Mouse (Mus musculus) stomach, embryonic 16.5 days (tissue): ENCODE data around the gene Nr1h2. TPM values are rescaled to one million over a fixed set of nuclear protein-coding genes. Genes with fewer than 3 reads are reported as not detected.

Experiments used
- ATAC-seq: fragments of 200-750 bp; cut with Nextera tagmentation; 2 replicates; pipeline ENCODE4 v1.8.0; 2017; ENCODE audit warnings: moderate number of reproducible peaks, moderate TSS enrichment; ENCODE audit not compliant: insufficient read depth, low FRiP score
- H3K27ac ChIP-seq: fragments of 300-500 bp; sonication (generic); 2 replicates; pipeline ENCODE4 v1.5.1; 2014; ENCODE audit warnings: low read length
- H3K27me3 ChIP-seq: fragments of 300-500 bp; sonication (generic); 2 replicates; pipeline ENCODE4 v1.6.1; 2014; ENCODE audit warnings: low read length, control low read depth, mixed read lengths; ENCODE audit not compliant: control insufficient read depth, insufficient read depth
- H3K36me3 ChIP-seq: fragments of 300-500 bp; sonication (generic); 2 replicates; pipeline ENCODE4 v1.6.1; 2014; ENCODE audit warnings: low read length; ENCODE audit not compliant: control insufficient read depth, insufficient read depth
- H3K4me1 ChIP-seq: fragments of 300-500 bp; sonication (generic); 2 replicates; pipeline ENCODE4 v1.6.1; 2014; ENCODE audit warnings: low read length, control low read depth, mixed read lengths; ENCODE audit not compliant: control insufficient read depth, insufficient read depth
- H3K4me2 ChIP-seq: fragments of 300-500 bp; sonication (generic); 2 replicates; pipeline ENCODE4 v1.6.1; 2014; ENCODE audit warnings: low read depth, low read length, mixed read lengths
- H3K4me3 ChIP-seq: fragments of 300-500 bp; sonication (generic); replicated peaks from 2 replicates; pipeline ENCODE4 v1.5.1; 2014; ENCODE audit warnings: mild to moderate bottlenecking, low read length
- H3K9ac ChIP-seq: fragments of 300-500 bp; sonication (generic); 2 replicates; pipeline ENCODE4 v1.6.1; 2014; ENCODE audit warnings: low read length
- H3K9me3 ChIP-seq: fragments of 300-500 bp; sonication (generic); replicated peaks from 2 replicates; pipeline ENCODE4 v1.6.1; 2016; ENCODE audit warnings: low read length, control low read depth; ENCODE audit not compliant: control insufficient read depth
- WGBS: fragments of 180-500 bp; shearing (Covaris S2); extraction: QIAGEN DNeasy Blood & Tissue Kit; methylation state at CpG from one replicate; pipeline ENCODE4 v1.1.7; 2014; 5-methylcytosine and 5-hydroxymethylcytosine counted together
- polyA plus RNA-seq: library from polyadenylated mRNA; unstranded; fragments of >200 nt; fragmentation: Nextera tagmentation; extraction: Ambion mirVana; gene quantifications from 2 replicates; pipeline ENCODE4 v1.2.1, GENCODE M21; 2015

Nr1h2 gene
- polyA plus RNA-seq, 1 experiment from 2014 or later, result 62.0 TPM

DNA sequence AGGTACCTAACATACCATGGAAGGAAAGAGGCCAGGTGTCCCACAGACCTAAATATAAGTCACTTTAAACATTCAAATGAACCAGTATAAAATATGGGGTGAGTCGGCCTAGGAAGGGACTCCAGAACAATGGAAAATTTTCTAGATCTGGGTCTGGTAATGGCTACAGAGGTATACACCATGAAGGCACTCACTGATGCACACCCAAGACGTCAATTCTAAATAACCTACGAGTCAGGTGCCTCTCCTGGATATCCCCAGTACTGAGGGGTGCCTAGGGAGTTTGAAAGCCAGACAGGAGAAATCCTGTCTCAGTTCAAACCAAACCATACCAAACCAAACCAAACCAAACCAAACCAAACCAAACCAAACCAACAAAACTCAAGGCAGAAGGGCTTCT, 23.2 kb downstream of the Nr1h2 start:
- WGBS, result 79% methylated on average over 3 of the region's 3 CpGs
- Histone ChIP-seq H3K36me3 (peaks cover 4% of the 10 kb centered on the region; the same call in 1 of the 2 replicates), H3K4me2 (no peak overlapping the region), H3K4me1 (peaks cover 2% of the 10 kb centered on the region; the same call in 1 of the 2 replicates), H3K27me3 (no peaks in the 10 kb centered on the region), H3K9ac (no peak overlapping the region), H3K27ac (no peak overlapping the region), H3K4me3 (no peak overlapping the region), H3K9me3 (no peaks in the 10 kb centered on the region)
- no peak for ATAC-seq

DNA sequence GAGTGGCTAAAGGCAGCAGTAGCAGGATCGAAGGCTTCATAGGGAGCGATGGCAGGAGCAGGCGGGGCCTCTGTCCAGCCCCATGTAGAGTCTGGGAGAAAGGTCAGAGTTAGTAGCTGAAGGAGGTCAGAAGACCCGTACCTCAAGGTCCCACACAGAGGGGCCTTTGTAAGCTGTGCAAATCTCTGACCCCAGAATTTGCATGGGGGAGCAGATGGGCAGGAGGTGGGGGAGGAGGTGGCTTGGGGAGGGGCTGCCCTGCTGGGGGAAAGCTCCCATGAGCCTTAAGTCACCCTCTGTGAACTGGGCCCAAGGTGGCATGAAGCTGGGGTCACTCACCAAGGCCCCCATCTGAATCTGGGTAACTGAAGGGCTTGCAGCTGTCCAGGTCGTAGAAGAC, 24.2 kb downstream of the Nr1h2 start:
- no peak for ATAC-seq
- peaks cover 10% of the 10 kb centered on the region; the same call in 1 of the 2 replicates for H3K4me1 ChIP-seq
- peaks cover 4% of the 10 kb centered on the region; the same call in 1 of the 2 replicates for H3K36me3 ChIP-seq
- H3K9me3 ChIP-seq, result no peaks in the 10 kb centered on the region
- H3K4me2 ChIP-seq, result no peak overlapping the region
- H3K4me3 ChIP-seq, result no peak overlapping the region
- no peak overlapping the region for H3K9ac ChIP-seq
- 71% methylated on average over 5 of the region's 5 CpGs for WGBS
- H3K27me3 ChIP-seq, result no peaks in the 10 kb centered on the region; the same call in 1 of the 2 replicates
- no peak overlapping the region for H3K27ac ChIP-seq

DNA sequence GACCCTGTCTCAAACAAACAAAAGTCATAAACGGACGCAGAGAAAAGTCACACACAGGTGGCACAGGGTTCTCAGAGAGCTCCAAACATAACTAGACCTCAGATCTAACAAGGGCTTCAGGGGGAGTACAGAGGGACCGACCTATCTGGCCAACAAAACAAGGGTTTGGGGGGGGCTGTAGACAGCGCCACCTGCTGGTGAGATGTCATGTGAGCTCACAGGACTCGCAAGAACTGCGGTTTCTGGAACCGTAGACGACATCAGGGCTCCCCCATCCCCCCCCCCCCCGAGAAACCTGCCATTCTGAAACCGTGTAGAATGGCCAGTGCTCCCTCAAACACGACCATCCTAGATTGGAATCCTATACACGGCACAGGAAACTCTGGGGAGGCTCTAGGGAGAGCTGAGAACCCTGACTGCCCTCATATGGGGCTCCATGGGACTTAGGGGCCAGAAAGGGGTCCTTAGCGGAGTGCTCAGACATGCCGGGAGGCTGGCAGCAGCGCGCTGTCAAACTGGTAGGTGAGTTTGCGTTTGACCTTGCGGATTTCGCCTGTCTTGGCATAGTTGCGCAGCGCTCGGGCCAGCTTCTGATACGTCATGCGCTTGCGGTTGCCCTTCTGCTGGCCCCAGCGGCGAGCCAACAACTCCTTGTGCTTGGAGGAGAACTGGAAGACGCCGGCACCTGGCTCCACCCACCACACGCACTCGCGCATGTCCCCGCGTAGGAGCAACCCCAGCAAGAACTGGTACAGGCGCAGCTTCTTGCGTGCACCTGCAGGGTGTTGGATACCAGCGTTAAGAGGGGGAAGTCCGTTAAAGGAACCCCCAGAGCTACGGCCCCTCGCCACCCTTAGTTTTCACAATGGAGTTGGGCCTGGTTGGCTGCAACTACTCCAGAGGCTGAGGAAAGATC, 26.0 kb downstream of the Nr1h2 start:
- Histone ChIP-seq H3K4me3 (peak overlapping the region; percentile 36), H3K27me3 (no peaks in the 10 kb centered on the region; the same call in none of the 2 replicates), H3K9ac (peak overlapping the region; percentile 48), H3K4me2 (peak overlapping the region; percentile 65), H3K27ac (no peak overlapping the region), H3K9me3 (no peaks in the 10 kb centered on the region), H3K36me3 (no peaks in the 10 kb centered on the region; the same call in 1 of the 2 replicates), H3K4me1 (peaks cover 10% of the 10 kb centered on the region; the same call in 1 of the 2 replicates)
- 6% methylated on average over 40 of the region's 40 CpGs for WGBS
- 0 out of 2 replicates have a peak, but pooled peaks have one; percentile 9 for ATAC-seq

DNA sequence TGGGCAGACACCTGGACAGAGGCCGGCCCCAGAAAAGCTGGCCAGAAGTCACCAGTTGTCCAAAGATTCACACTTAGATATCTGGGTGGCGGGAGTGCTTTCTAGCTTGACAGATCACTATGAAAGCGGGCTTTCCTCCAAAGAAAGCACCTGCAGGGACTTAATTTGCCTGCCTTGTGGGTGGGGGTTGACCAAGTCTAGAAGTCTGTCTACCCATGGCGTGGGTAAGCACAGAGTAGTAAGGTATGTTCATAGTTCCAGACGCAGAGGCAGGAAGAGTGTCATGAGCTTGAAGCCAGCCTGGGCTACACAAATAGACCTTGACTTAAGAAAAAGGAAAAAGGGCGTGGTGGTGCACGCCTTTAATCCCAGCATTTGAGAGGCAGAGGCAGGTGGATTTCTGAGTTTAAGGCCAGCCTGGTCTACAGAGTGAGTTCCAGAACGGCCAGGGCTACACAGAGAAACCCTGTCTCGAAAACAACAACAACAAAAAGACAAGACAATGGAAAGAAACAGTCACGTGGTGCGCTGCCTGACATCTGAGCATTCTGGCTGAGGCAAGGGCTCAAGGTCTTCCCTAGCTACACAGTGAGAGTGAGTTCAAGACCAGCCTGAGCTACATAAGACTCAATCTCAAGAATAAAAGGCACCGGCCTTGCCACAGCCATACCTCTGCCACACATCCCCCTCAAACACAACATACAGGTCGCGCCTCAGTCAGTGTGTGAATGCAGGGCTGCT, 27.2 kb downstream of the Nr1h2 start:
- H3K4me3 ChIP-seq, result no peak overlapping the region
- H3K4me2 ChIP-seq, result no peak overlapping the region
- 87% methylated on average over 14 of the region's 14 CpGs for WGBS
- H3K36me3 ChIP-seq, result no peaks in the 10 kb centered on the region
- peaks cover 10% of the 10 kb centered on the region; the same call in 1 of the 2 replicates for H3K4me1 ChIP-seq
- no peak overlapping the region for H3K27ac ChIP-seq
- H3K27me3 ChIP-seq, result peaks cover 6% of the 10 kb centered on the region
- H3K9ac ChIP-seq, result no peak overlapping the region
- no peak for ATAC-seq
- H3K9me3 ChIP-seq, result no peaks in the 10 kb centered on the region

DNA sequence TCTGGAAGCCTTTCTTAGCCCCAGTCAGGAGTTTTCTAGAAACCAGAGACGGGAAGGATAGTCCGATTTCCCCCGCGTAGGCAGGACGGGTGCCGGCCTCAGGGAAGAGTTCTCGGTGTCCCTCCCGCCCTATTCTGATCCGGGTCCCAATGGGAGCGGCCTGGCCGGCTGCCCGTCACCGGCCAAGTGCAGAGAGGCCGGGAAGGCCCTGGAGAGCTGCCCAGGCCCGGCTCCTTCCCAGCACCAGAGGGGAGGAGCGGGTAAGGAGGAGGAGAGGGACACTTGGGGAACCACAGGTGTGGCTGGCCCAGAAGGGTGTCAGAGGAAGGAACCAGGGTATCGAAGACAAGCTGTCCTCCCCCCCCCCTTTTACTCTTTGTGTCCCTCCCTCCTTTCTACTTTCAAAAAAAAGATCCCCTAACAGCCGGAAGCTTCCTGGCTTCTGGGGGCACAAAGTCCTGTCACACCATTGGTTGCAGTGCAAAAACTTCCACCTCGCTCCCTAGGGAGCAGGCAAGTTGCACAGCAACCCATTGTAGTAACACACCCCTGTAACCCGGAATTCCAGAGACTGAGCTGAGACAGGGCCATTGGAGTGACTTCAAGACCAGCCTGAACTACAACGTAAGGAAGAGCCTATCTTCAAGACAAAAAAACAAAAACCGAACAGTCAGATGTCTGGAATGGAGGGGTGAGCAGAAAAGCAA, 28.5 kb downstream of the Nr1h2 start:
- Histone ChIP-seq H3K4me1 (peaks cover 10% of the 10 kb centered on the region; the same call in 1 of the 2 replicates), H3K27ac (no peak overlapping the region), H3K9me3 (no peaks in the 10 kb centered on the region), H3K4me2 (peak overlapping the region; percentile 37), H3K27me3 (peaks cover 6% of the 10 kb centered on the region), H3K9ac (peak overlapping the region; percentile 37), H3K4me3 (peak overlapping the region; percentile 16), H3K36me3 (no peaks in the 10 kb centered on the region)
- 16% methylated on average over 22 of the region's 22 CpGs for WGBS
- ATAC-seq, result peak; percentile 49; the same call in 1 of the 2 replicates

DNA sequence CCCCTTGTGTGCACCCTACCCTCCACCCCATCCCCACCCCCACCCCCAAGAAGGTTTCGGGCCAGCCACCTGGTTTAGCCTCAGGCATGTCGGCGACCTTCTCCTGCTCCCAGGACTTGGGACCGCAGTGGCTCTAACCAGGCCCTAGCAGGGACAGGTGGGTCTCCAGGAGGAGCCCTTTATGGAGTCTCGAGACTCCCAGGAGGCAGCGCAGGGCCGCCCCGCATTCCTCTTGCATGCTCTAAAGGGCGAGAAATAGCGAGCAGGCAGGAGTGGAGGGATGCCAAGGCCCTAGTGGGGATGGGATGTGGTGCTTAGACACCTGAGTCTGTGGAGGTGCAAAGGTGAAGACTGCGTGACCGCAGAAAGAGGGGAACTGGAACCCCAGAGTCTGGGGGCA, 29.2 kb downstream of the Nr1h2 start, which contains the start of gene Mybpc2:
Mybpc2 (minus strand) TSS at position 155 of the 400 bp plus-strand sequence.
- Histone ChIP-seq H3K27ac (no peak within 1 kb of the TSS), H3K9ac (peak within 1 kb of the TSS; percentile 37), H3K9me3 (no peaks in the 10 kb centered on the region), H3K4me3 (peak within 1 kb of the TSS; percentile 16), H3K36me3 (no peaks in the 10 kb centered on the region), H3K4me2 (peak within 1 kb of the TSS; percentile 37), H3K27me3 (peaks cover 6% of the 10 kb centered on the region), H3K4me1 (peaks cover 10% of the 10 kb centered on the region; the same call in 1 of the 2 replicates)
- 36% methylated on average over 12 of the region's 12 CpGs for WGBS
- no peak for ATAC-seq

DNA sequence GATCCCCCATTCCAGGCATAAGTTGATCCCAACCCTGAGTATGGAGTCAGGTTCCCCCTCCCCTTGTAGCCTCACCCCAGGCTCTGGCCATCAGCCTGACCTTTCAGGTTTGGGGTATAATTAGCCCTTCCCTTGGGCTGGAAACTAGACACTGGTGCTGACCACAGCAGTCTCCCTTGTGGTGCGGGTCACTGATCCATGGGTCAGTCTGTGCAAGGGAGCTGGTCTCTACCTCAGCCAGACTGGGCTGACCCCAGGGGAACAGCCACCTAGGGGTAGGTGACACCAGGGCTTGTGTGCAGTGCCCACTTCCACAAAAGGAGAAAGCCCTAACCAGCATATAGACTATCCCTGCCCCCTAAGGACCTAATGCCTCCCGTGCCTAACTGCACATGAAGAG, 30.7 kb downstream of the Nr1h2 start:
- H3K4me1 ChIP-seq, result peaks cover 10% of the 10 kb centered on the region; the same call in 1 of the 2 replicates
- H3K4me3 ChIP-seq, result no peak overlapping the region
- no peak overlapping the region for H3K9ac ChIP-seq
- no peaks in the 10 kb centered on the region for H3K9me3 ChIP-seq
- no peak overlapping the region for H3K27ac ChIP-seq
- H3K36me3 ChIP-seq, result no peaks in the 10 kb centered on the region
- ATAC-seq, result no peak
- WGBS, result 64% methylated on average over 2 of the region's 2 CpGs
- H3K27me3 ChIP-seq, result peaks cover 6% of the 10 kb centered on the region
- no peak overlapping the region for H3K4me2 ChIP-seq

DNA sequence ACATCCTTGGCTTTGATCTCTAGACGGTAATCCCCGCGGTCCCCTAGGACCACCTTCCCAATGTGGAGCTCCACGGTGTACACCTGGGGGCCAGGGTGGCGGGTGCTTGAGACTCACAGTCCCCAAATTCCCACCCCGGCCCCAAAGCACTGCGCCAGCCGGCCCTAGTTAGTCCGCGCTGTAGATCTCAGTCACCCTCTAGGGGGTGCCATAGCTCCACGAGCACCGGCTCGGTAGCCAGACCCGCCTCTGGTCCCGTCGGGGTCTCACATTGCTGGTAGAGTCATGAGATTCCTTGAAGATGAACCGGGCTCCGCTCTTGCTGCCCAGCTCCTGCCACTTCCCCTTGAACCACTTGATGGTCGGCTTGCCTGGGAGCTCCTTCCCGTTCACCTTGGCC, 32.0 kb downstream of the Nr1h2 start:
- peaks cover 6% of the 10 kb centered on the region for H3K27me3 ChIP-seq
- no peaks in the 10 kb centered on the region for H3K36me3 ChIP-seq
- H3K9ac ChIP-seq, result peak overlapping the region; percentile 46; the same call in 1 of the 2 replicates
- peaks cover 10% of the 10 kb centered on the region; the same call in 1 of the 2 replicates for H3K4me1 ChIP-seq
- WGBS, result 3% methylated on average over 20 of the region's 20 CpGs
- ATAC-seq, result 0 out of 2 replicates have a peak, but pooled peaks have one; percentile 9
- no peaks in the 10 kb centered on the region for H3K9me3 ChIP-seq
- peak overlapping the region; percentile 4 for H3K4me3 ChIP-seq
- H3K4me2 ChIP-seq, result peak overlapping the region; percentile 13; the same call in 1 of the 2 replicates
- H3K27ac ChIP-seq, result no peak overlapping the region
